Mouse (Mus musculus) thymus, adult 2 months (tissue): Measurements from ENCODE around the gene Kif13a.

Experiments used
- CTCF ChIP-seq: fragments of 200-500 bp; IDR thresholded peaks from 2 replicates; pipeline ENCODE4 v1.5.1; 2012; ENCODE audit warnings: mild to moderate bottlenecking, control low read depth, low read length, moderate library complexity, borderline replicate concordance; ENCODE audit not compliant: control insufficient read depth, poor library complexity, insufficient read depth; ENCODE audit errors: extremely low read depth
- POLR2A ChIP-seq: fragments of 200-500 bp; IDR thresholded peaks from 2 replicates; pipeline ENCODE4 v1.6.1; 2012; ENCODE audit warnings: mild to moderate bottlenecking, low read length, control low read depth, moderate library complexity; ENCODE audit not compliant: control insufficient read depth, poor library complexity, insufficient read depth; ENCODE audit errors: extremely low read depth

DNA sequence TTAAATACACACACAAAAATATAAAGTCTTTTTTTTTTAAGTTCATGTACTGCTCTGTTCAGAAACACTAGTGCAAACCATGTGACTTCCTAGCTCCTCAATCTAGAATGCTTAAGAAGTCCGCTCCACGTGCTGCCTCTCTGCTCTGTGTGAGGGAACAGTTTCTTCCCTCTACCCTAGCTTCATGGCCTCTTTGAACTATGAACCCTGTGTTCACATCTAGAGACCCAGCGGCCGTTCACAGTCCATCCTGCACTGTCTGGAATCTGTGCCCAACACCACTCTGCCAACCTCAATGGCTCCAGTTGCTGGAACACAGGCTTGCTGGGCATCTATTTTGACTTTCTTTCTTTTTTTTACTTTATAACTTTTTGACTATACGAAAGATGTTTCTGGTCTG is 75.2 kb downstream of the Kif13a start:
- TF ChIP-seq CTCF (no peak), POLR2A (no peak)
